In the genomic region with DNA sequence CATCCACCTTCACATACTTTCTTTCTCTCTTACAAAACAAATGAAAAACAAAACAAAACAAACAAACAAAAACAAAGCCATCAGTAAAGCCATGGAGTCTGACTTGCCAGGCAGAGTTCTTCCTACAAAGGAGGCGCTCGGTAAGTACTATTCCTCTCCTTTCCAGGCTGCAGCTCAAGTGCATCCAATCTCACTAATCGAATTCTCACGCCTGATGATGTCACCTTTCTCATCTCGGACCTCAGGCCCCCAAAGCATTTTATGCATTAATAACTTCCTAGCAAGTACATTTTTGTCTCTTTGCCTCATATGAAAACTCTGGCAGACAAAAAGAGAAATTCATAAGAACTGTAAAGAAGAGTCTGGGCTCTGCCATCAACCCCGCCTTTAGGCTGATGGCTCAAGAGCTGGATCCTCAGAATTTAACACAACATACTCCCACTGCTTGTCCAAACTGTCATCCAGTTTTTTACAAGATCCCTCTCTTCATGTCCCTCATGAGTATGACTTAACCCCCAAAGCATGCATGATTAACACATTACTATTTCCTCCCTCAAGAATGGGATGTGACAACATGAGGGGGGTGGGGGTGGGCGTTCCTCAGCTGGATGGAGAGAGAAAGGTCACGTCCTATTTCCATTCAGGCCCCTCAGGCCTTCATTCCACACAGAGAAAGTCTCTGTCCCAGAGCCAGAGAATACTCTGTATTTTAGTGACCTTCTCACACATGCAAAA, we compare ENCODE assay signal across 9 mouse cellular contexts.
DNase-seq lines count a peak whose midpoint lies in the region; ATAC-seq lines count a peak whose summit lies in the region.
"Had no signal": no experiment of that assay in that cellular context is flagged by ENCODE, and none has a peak within 500 bp of the region (broad histone marks: within the 10 kb centered on the region; RNA-seq: fewer than 3 reads in every experiment).

No protein-coding gene starts in this region.

- peaks cover 8% of the 10 kb centered on the region for H3K4me1 ChIP-seq in lung, embryonic 15.5 days
- H3K4me1 ChIP-seq in embryonic facial prominence, embryonic 14.5 days (ENCODE audit: control insufficient read depth, insufficient read depth, low read length), result peaks cover 8% of the 10 kb centered on the region; the same call in 1 of the 2 replicates

- intact Hi-C loops in heart, postnatal 25 days (cut with DNase I), result no loop called here

- no peak overlapping the region for H3K4me2 ChIP-seq in lung, embryonic 15.5 days
- H3K4me2 ChIP-seq in embryonic facial prominence, embryonic 14.5 days (ENCODE audit: low read depth, low read length), result no peak overlapping the region

- peak; percentile 90 for DNase-seq in heart, adult 11 months
- DNase-seq in heart, postnatal 25 days (ENCODE audit: low spot score), result no peak
- DNase-seq in lung, adult 18-20 months, result no peak
- DNase-seq in embryonic facial prominence, embryonic 14.5 days (ENCODE audit: low spot score), result peak; percentile 77
- DNase-seq in retina, postnatal 1 day, result peak; percentile 78
- no peak for DNase-seq in adrenal gland, postnatal 36 days

- no peaks in the 10 kb centered on the region for H3K36me3 ChIP-seq in lung, embryonic 15.5 days
- H3K36me3 ChIP-seq in embryonic facial prominence, embryonic 14.5 days (ENCODE audit: control insufficient read depth, insufficient read depth, low read length), result no peaks in the 10 kb centered on the region

- no peak overlapping the region for H3K9ac ChIP-seq in lung, embryonic 15.5 days
- H3K9ac ChIP-seq in embryonic facial prominence, embryonic 14.5 days (ENCODE audit: low read depth, low read length), result no peak overlapping the region

- H3K4me3 ChIP-seq in lung, embryonic 15.5 days, result no peak overlapping the region
- no peak overlapping the region for H3K4me3 ChIP-seq in embryonic facial prominence, embryonic 14.5 days (ENCODE audit: low read depth, low read length)
- H3K4me3 ChIP-seq: left cerebral cortex, adult 2 months had no signal

- H3K27ac ChIP-seq in lung, embryonic 15.5 days, result no peak overlapping the region
- no peak overlapping the region; the same call in 1 of the 2 replicates for H3K27ac ChIP-seq in embryonic facial prominence, embryonic 14.5 days (replicated peaks; ENCODE audit: low read depth, low read length)
- H3K27ac ChIP-seq: left cerebral cortex, adult 2 months had no signal

- peak; percentile 64 for ATAC-seq in lung, embryonic 15.5 days (ENCODE audit: borderline replicate concordance, extremely low read depth, low FRiP score, low TSS enrichment)
- peak; percentile 70 for ATAC-seq in embryonic facial prominence, embryonic 14.5 days (ENCODE audit: low read depth)
- no peak for ATAC-seq in CD4-positive, CD25-positive, alpha-beta regulatory T cell, adult 4 months

- H3K27me3 ChIP-seq in lung, embryonic 15.5 days, result no peaks in the 10 kb centered on the region
- H3K27me3 ChIP-seq in embryonic facial prominence, embryonic 14.5 days (replicated peaks; ENCODE audit: control insufficient read depth, insufficient read depth, low read length), result no peaks in the 10 kb centered on the region

- H3K9me3 ChIP-seq in lung, embryonic 15.5 days, result no peaks in the 10 kb centered on the region
- H3K9me3 ChIP-seq in embryonic facial prominence, embryonic 14.5 days (ENCODE audit: control insufficient read depth, low read length), result no peaks in the 10 kb centered on the region

- WGBS in lung, embryonic 15.5 days, result 46% methylated on average over 8 of the region's 8 CpGs
- 42% methylated on average over 8 of the region's 8 CpGs for WGBS in embryonic facial prominence, embryonic 14.5 days

Comparison
In these comparisons a context has a peak if more than half of its experiments do, and no peak if none do; other contexts are left out.
1. DNase-seq: peak in heart, adult 11 months (single experiment), embryonic facial prominence, embryonic 14.5 days (single experiment) and retina, postnatal 1 day (single experiment); none in heart, postnatal 25 days (single experiment), lung, adult 18-20 months (0 of 2) and adrenal gland, postnatal 36 days (0 of 2).